Mouse (Mus musculus): Measurements from ENCODE around the gene Dnmt3a. TPM values are rescaled to one million over a fixed set of nuclear protein-coding genes. Genes with fewer than 3 reads are reported as not detected.
A peak's percentile ranks its signal among the peaks of the same experiment; 100 is the strongest.

Dnmt3a gene
- polyA plus RNA-seq, 1 experiment from 2014 or later = 65.2 TPM

DNA sequence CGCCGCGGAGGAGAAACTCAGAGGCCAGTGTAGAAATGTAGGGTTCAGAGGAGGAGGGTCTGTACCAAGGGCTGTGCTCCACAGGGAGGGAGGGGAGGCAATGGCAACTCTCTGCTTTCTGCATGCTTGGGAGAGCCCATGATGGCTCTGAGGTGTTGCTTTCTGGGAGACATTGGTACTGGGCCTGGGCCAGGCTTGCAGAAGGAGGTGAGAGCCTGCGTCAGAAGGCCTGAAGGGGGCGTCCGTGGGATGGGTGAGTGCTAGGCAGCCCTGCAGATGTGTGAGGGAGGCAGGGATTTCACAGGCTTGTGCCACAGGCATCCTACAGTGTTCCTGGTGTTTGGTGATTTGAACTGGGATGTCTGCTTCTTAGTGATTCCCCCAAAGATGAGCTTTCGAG is 11.2 kb downstream of the Dnmt3a start:
- Histone ChIP-seq H3K27me3 (replicated peaks; ENCODE audit: control insufficient read depth, insufficient read depth, low read length) (no peaks in the 10 kb centered on the region), H3K4me3 (ENCODE audit: low read depth, low read length) (no peak overlapping the region), H3K4me1 (ENCODE audit: control insufficient read depth, insufficient read depth, low read length) (peaks cover 32% of the 10 kb centered on the region), H3K27ac (replicated peaks; ENCODE audit: low read depth, low read length) (0 out of 2 replicates have a peak overlapping the region, but pooled peaks have one; percentile 8), H3K4me2 (ENCODE audit: low read depth, low read length) (no peak overlapping the region), H3K9me3 (ENCODE audit: control insufficient read depth, low read length) (no peaks in the 10 kb centered on the region), H3K36me3 (ENCODE audit: control insufficient read depth, insufficient read depth, low read length) (no peaks in the 10 kb centered on the region; the same call in 1 of the 2 replicates), H3K9ac (ENCODE audit: low read depth, low read length) (no peak overlapping the region)
- no peak for DNase-seq (ENCODE audit: low spot score)
- no peak for ATAC-seq (ENCODE audit: low read depth)
- WGBS = 64% methylated on average over 7 of the region's 7 CpGs

DNA sequence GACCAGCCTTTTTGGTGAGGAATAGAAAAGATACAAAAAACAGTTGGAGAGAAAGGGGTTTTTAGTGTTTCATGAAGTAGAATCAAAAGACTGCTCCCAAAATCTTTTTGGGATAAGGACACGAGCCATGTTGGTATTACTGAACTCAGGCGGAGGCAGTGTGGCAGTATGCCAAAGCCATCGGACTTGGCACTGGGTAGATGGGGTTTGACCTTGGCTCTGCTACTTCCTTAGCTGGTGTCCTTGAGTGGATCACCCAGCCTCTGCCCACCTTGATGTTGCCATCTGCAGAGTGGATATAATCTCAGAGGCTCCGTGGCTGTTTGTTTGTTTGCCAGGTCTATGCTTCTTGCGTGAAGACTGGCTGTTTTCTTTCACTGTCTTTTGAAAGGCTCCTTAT is 11.8 kb downstream of the Dnmt3a start:
- Histone ChIP-seq H3K4me3 (ENCODE audit: low read depth, low read length) (no peak overlapping the region), H3K9ac (ENCODE audit: low read depth, low read length) (no peak overlapping the region), H3K4me1 (ENCODE audit: control insufficient read depth, insufficient read depth, low read length) (peaks cover 29% of the 10 kb centered on the region), H3K27me3 (replicated peaks; ENCODE audit: control insufficient read depth, insufficient read depth, low read length) (no peaks in the 10 kb centered on the region), H3K4me2 (ENCODE audit: low read depth, low read length) (no peak overlapping the region), H3K36me3 (ENCODE audit: control insufficient read depth, insufficient read depth, low read length) (no peaks in the 10 kb centered on the region; the same call in 1 of the 2 replicates), H3K9me3 (ENCODE audit: control insufficient read depth, low read length) (no peaks in the 10 kb centered on the region), H3K27ac (replicated peaks; ENCODE audit: low read depth, low read length) (0 out of 2 replicates have a peak overlapping the region, but pooled peaks have one; percentile 8)
- WGBS = 66% methylated on average over 5 of the region's 5 CpGs
- DNase-seq (ENCODE audit: low spot score) = no peak
- no peak for ATAC-seq (ENCODE audit: low read depth)

DNA sequence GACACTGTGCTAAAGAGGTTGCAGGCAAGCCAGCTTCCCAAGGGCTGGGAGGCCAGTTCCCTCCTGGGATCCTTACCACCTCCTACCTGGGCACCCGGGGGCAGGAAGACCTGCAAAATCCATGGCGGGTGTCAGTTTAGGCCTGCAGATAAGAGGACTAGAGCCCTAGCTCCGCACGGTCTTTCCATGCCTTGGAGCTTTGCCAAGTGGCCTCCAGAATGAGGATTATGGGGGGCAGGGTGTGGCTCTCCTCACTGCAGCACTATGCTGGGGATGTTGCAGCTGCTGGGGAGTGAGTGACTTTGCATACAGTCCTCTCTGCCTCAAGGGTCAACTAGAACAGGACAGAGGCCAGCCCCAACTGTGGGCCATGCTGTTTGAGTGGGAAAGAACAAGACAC is 14.1 kb downstream of the Dnmt3a start:
- H3K27me3 ChIP-seq (replicated peaks; ENCODE audit: control insufficient read depth, insufficient read depth, low read length) = no peaks in the 10 kb centered on the region

DNA sequence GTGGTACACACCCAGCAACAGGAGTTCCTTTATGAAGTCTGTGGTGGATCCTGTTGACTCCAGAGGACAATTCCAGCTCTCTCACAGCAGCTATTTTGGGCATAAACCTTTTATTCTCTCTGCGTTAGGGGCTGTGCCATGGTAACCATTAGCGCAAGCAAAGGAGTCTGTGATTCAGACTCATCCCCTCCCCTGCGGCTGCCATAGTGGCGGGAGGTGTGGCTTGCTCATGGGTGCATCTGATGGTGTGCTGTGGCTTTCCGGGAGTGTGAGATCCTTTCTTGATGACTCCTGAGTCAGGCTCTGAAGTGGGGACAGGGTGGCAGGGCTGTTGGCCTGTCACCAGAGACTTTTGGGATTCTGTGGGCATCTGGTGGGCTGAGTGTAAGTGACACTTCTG is 17.6 kb downstream of the Dnmt3a start:
- 65% methylated on average over 5 of the region's 5 CpGs for WGBS
- ATAC-seq (ENCODE audit: low read depth) = no peak; the same call in 1 of the 2 replicates
- Histone ChIP-seq H3K4me2 (ENCODE audit: low read depth, low read length) (no peak overlapping the region), H3K9me3 (ENCODE audit: control insufficient read depth, low read length) (no peaks in the 10 kb centered on the region), H3K36me3 (ENCODE audit: control insufficient read depth, insufficient read depth, low read length) (no peaks in the 10 kb centered on the region; the same call in 1 of the 2 replicates), H3K4me1 (ENCODE audit: control insufficient read depth, insufficient read depth, low read length) (peaks cover 34% of the 10 kb centered on the region), H3K27me3 (replicated peaks; ENCODE audit: control insufficient read depth, insufficient read depth, low read length) (no peaks in the 10 kb centered on the region), H3K27ac (replicated peaks; ENCODE audit: low read depth, low read length) (no peak overlapping the region), H3K4me3 (ENCODE audit: low read depth, low read length) (no peak overlapping the region), H3K9ac (ENCODE audit: low read depth, low read length) (no peak overlapping the region)
- no peak for DNase-seq (ENCODE audit: low spot score)

More for the DNA sequence above, 14.1 kb downstream of the Dnmt3a start:
- WGBS = 38% methylated on average over 4 of the region's 4 CpGs
- no peaks in the 10 kb centered on the region; the same call in 1 of the 2 replicates for H3K36me3 ChIP-seq (ENCODE audit: control insufficient read depth, insufficient read depth, low read length)
- H3K4me3 ChIP-seq (ENCODE audit: low read depth, low read length) = no peak overlapping the region
- H3K4me2 ChIP-seq (ENCODE audit: low read depth, low read length) = no peak overlapping the region
- H3K27ac ChIP-seq (replicated peaks; ENCODE audit: low read depth, low read length) = no peak overlapping the region
- no peak overlapping the region for H3K9ac ChIP-seq (ENCODE audit: low read depth, low read length)
- ATAC-seq (ENCODE audit: low read depth) (no peak), DNase-seq (ENCODE audit: low spot score) (no peak)
- H3K4me1 ChIP-seq (ENCODE audit: control insufficient read depth, insufficient read depth, low read length) = peaks cover 40% of the 10 kb centered on the region
- H3K9me3 ChIP-seq (ENCODE audit: control insufficient read depth, low read length) = no peaks in the 10 kb centered on the region

DNA sequence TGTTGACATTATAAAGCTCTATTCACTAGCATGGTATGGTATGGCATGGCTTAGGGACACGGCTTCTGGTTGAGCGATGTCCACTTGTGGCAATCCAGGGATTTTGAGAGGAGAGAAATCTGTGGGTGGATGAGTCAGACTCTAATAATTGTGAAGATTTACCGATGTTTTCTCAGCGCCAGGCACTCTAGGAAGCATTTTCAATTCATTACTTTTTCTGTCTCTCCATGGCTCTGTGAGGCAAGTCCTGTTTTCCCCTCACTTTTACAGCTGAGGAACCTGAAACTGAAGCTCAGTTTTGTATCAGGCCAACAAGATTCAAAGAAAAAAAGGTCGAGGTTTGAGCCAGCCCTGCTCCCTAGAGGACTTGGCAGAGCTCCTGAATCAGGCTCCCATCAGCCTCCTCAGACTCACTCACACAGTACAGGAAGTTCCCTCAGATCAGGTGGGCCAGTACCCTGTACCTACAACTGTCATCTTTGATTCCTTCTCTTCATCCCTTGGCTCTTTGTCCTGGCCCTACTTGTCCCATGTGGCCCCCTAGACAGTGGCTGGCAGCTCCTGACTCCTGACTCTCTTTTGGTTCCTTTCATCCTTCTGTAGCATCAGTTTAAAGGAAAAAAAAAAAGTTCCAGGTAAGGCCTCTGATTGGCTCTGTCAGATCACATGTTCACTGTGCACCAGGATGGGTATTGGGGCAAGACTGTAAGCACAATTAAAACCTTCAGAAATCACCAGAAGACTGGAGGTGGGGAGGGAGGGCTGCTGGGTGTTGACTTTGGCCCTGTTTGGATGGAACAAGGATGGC is 19.3 kb downstream of the Dnmt3a start:
- ATAC-seq (ENCODE audit: low read depth) (no peak), DNase-seq (ENCODE audit: low spot score) (no peak)
- peak overlapping the region; percentile 13; the same call in 1 of the 2 replicates for H3K27ac ChIP-seq (replicated peaks; ENCODE audit: low read depth, low read length)
- peaks cover 23% of the 10 kb centered on the region for H3K4me1 ChIP-seq (ENCODE audit: control insufficient read depth, insufficient read depth, low read length)
- 0 out of 2 replicates have a peak, but pooled peaks cover 7% of the 10 kb centered on the region for H3K36me3 ChIP-seq (ENCODE audit: control insufficient read depth, insufficient read depth, low read length)
- H3K9me3 ChIP-seq (ENCODE audit: control insufficient read depth, low read length) = no peaks in the 10 kb centered on the region
- H3K9ac ChIP-seq (ENCODE audit: low read depth, low read length) = no peak overlapping the region
- H3K27me3 ChIP-seq (replicated peaks; ENCODE audit: control insufficient read depth, insufficient read depth, low read length) = no peaks in the 10 kb centered on the region
- no peak overlapping the region for H3K4me2 ChIP-seq (ENCODE audit: low read depth, low read length)
- no peak overlapping the region for H3K4me3 ChIP-seq (ENCODE audit: low read depth, low read length)
- 75% methylated on average over 5 of the region's 5 CpGs for WGBS

DNA sequence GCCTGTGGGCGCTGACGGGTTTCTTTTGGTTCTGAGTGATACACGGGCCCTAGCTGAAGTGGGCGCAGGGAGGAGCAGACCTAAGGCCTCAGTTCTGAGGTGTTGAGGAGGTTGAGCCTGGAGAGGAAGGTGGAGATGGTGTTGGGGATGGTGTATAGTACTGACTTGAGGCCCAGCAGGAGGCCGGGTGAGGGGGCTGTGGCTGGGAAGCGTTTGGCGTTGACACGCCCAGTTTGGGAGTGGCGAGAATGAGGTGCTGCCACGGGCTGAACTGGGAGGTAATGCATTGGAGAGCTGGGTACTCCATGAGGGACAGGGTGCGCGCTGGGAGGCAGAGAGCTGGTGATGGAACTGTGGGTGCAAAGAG is 19.9 kb downstream of the Dnmt3a start:
- peak overlapping the region; percentile 13; the same call in 1 of the 2 replicates for H3K27ac ChIP-seq (replicated peaks; ENCODE audit: low read depth, low read length)
- ATAC-seq (ENCODE audit: low read depth) = no peak; the same call in 1 of the 2 replicates
- no peak overlapping the region for H3K9ac ChIP-seq (ENCODE audit: low read depth, low read length)

DNA sequence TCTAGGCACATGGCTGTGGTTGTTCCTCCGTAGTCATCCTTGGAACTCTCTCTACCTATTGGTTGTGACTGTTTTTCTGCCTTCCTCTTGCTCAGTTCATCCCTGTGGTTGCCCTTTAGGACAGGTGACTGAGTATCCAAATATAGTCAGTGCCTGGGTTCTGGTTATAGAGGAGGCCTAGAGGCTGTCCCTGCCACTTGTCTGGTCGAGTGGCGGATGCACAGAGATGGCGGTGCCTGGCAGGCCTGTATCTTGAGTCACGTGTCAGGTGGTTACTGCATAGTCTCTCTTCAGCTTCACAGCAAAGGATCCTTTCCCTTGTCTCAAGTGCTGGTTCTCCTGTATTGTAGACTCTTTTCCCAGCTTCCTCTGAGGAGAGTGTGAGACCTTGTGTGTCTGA is 22.0 kb downstream of the Dnmt3a start:
- no peak overlapping the region for H3K9ac ChIP-seq (ENCODE audit: low read depth, low read length)
- H3K4me3 ChIP-seq (ENCODE audit: low read depth, low read length) = no peak overlapping the region
- no peak for DNase-seq (ENCODE audit: low spot score)
- no peak overlapping the region for H3K4me2 ChIP-seq (ENCODE audit: low read depth, low read length)
- no peaks in the 10 kb centered on the region for H3K9me3 ChIP-seq (ENCODE audit: control insufficient read depth, low read length)
- no peak overlapping the region for H3K27ac ChIP-seq (replicated peaks; ENCODE audit: low read depth, low read length)
- no peak for ATAC-seq (ENCODE audit: low read depth)
- 91% methylated on average over 5 of the region's 5 CpGs for WGBS
- H3K27me3 ChIP-seq (replicated peaks; ENCODE audit: control insufficient read depth, insufficient read depth, low read length) = no peaks in the 10 kb centered on the region
- 0 out of 2 replicates have a peak, but pooled peaks cover 8% of the 10 kb centered on the region for H3K36me3 ChIP-seq (ENCODE audit: control insufficient read depth, insufficient read depth, low read length)
- H3K4me1 ChIP-seq (ENCODE audit: control insufficient read depth, insufficient read depth, low read length) = peaks cover 25% of the 10 kb centered on the region

More for the DNA sequence above, 19.9 kb downstream of the Dnmt3a start:
- H3K4me3 ChIP-seq (ENCODE audit: low read depth, low read length) = no peak overlapping the region
- WGBS = 52% methylated on average over 10 of the region's 12 CpGs
- H3K27me3 ChIP-seq (replicated peaks; ENCODE audit: control insufficient read depth, insufficient read depth, low read length) = no peaks in the 10 kb centered on the region
- no peak overlapping the region for H3K4me2 ChIP-seq (ENCODE audit: low read depth, low read length)
- H3K4me1 ChIP-seq (ENCODE audit: control insufficient read depth, insufficient read depth, low read length) = peaks cover 21% of the 10 kb centered on the region
- DNase-seq (ENCODE audit: low spot score) = no peak
- H3K36me3 ChIP-seq (ENCODE audit: control insufficient read depth, insufficient read depth, low read length) = 0 out of 2 replicates have a peak, but pooled peaks cover 8% of the 10 kb centered on the region
- H3K9me3 ChIP-seq (ENCODE audit: control insufficient read depth, low read length) = no peaks in the 10 kb centered on the region

DNA sequence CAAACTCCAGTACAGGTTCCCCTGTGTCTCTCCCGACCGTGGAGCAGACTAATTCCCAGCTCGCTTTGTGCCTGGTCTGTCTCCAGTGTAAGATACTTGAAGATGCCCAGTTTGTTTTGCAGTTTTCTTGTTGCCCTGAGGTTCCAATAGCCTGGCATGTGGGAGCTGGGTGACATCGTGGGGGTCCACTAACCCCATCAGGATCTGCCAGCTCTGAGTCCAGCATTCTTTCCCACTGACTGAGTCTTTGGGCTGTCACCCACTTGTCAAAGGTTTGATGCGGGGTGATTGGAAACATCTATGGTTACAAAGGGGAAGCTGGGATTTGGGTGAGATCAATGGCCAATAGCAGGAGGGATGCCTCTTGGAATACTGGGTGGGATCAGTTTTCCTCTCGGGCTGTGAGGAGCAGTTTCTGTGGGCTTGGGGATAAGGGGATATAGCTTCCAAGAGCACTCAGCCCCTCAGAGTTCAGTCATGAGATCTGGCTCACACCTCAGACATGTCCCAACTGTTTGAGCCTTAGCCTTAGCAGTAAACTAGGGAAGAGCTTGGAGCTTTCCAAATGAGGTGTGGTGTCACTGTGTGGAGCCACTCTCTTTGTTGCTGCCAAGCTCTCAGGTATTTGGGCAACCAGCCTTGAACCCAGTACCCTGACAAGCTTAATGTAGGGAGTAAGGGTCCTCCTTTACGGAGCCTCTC is 27.4 kb downstream of the Dnmt3a start:
- peaks cover 30% of the 10 kb centered on the region for H3K4me1 ChIP-seq (ENCODE audit: control insufficient read depth, insufficient read depth, low read length)
- no peaks in the 10 kb centered on the region for H3K9me3 ChIP-seq (ENCODE audit: control insufficient read depth, low read length)
- H3K27me3 ChIP-seq (replicated peaks; ENCODE audit: control insufficient read depth, insufficient read depth, low read length) = no peaks in the 10 kb centered on the region
- H3K4me3 ChIP-seq (ENCODE audit: low read depth, low read length) = peak overlapping the region; percentile 8; the same call in 1 of the 2 replicates
- H3K9ac ChIP-seq (ENCODE audit: low read depth, low read length) = peak overlapping the region; percentile 51
- H3K36me3 ChIP-seq (ENCODE audit: control insufficient read depth, insufficient read depth, low read length) = peaks cover 34% of the 10 kb centered on the region
- peak overlapping the region; percentile 48 for H3K4me2 ChIP-seq (ENCODE audit: low read depth, low read length)
- ATAC-seq (ENCODE audit: low read depth) (no peak), DNase-seq (ENCODE audit: low spot score) (no peak)
- WGBS = 36% methylated on average over 7 of the region's 7 CpGs
- H3K27ac ChIP-seq (replicated peaks; ENCODE audit: low read depth, low read length) = peak overlapping the region; percentile 88

All from embryonic facial prominence, embryonic 14.5 days (tissue).